Mouse (Mus musculus) lung, embryonic 16.5 days (tissue): ENCODE data around the gene Gm5773. TPM values are rescaled to one million over a fixed set of nuclear protein-coding genes. Genes with fewer than 3 reads are reported as not detected.
"Not testable (repeated sequence)": the region's sequence is repeated elsewhere in the genome, so short reads cannot be mapped to it uniquely, and the experiment has no call there.

Source experiments
- ATAC-seq: fragments of 200-750 bp; cut with Nextera tagmentation; 2 replicates; pipeline ENCODE4 v1.8.0; 2017; ENCODE audit warnings: low read depth, mild to moderate bottlenecking, moderate library complexity
- H3K27ac ChIP-seq: fragments of 300-500 bp; sonication (generic); 2 replicates; pipeline ENCODE4 v1.5.1; 2014; ENCODE audit warnings: mild to moderate bottlenecking, control low read depth, low read length
- H3K27me3 ChIP-seq: fragments of 300-500 bp; sonication (generic); 2 replicates; pipeline ENCODE4 v1.6.1; 2014; ENCODE audit warnings: low read depth, low read length, mixed read lengths; ENCODE audit not compliant: control insufficient read depth, insufficient read depth
- H3K36me3 ChIP-seq: fragments of 300-500 bp; sonication (generic); 2 replicates; pipeline ENCODE4 v1.6.1; 2014; ENCODE audit warnings: low read length; ENCODE audit not compliant: control insufficient read depth, insufficient read depth
- H3K4me1 ChIP-seq: fragments of 300-500 bp; sonication (generic); replicated peaks from 2 replicates; pipeline ENCODE4 v1.6.1; 2014; ENCODE audit warnings: low read length, mixed read lengths; ENCODE audit not compliant: control insufficient read depth, insufficient read depth
- H3K4me2 ChIP-seq: fragments of 300-500 bp; sonication (generic); 2 replicates; pipeline ENCODE4 v1.6.1; 2014; ENCODE audit warnings: low read depth, low read length, control low read depth
- H3K4me3 ChIP-seq: fragments of 300-500 bp; sonication (generic); 2 replicates; pipeline ENCODE4 v1.5.1; 2014; ENCODE audit warnings: mild to moderate bottlenecking, low read length, control low read depth
- H3K9ac ChIP-seq: fragments of 300-500 bp; sonication (generic); 2 replicates; pipeline ENCODE4 v1.6.1; 2014; ENCODE audit warnings: low read length, control low read depth
- H3K9me3 ChIP-seq: fragments of 300-500 bp; sonication (generic); 2 replicates; pipeline ENCODE4 v1.6.1; 2016; ENCODE audit warnings: low read length; ENCODE audit not compliant: control insufficient read depth
- WGBS: fragments of 180-500 bp; shearing (Covaris S2); extraction: QIAGEN DNeasy Blood & Tissue Kit; methylation state at CpG from one replicate; pipeline ENCODE4 v1.1.7; 2014; 5-methylcytosine and 5-hydroxymethylcytosine counted together
- polyA plus RNA-seq: library from polyadenylated mRNA; unstranded; fragments of >200 nt; fragmentation: Nextera tagmentation; extraction: Ambion mirVana; gene quantifications from 2 replicates; pipeline ENCODE4 v1.2.1, GENCODE M21; 2015

Gene Gm5773
- polyA plus RNA-seq = not detected in 2 replicates

DNA sequence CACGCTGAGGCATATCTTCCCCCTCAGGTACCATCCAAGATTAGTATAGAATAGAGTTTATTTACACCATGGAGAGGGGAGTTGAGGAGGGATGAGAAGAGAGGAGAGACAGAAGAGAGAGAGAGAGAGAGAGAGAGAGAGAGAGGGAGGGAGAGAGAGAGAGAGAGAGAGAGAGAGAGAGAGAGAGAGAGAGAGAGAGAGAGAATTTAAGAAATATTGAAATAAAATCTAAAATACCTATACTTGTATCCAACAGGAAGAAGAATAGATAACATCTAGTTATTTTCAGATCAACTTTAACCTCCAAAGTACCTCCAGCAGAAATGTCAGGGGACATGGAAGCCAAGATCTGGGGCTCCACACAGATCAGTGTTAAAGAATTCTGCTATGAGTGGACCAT, at the start of gene Gm5773:
Gm5773 (plus strand) TSS at position 301 of the 400 bp plus-strand sequence.
- WGBS = 71% methylated on average over 1 of the region's 1 CpGs
- not testable (repeated sequence) for H3K36me3 ChIP-seq, H3K27ac ChIP-seq, H3K9ac ChIP-seq, H3K4me1 ChIP-seq, H3K9me3 ChIP-seq, H3K4me3 ChIP-seq, ATAC-seq, H3K27me3 ChIP-seq, H3K4me2 ChIP-seq

DNA sequence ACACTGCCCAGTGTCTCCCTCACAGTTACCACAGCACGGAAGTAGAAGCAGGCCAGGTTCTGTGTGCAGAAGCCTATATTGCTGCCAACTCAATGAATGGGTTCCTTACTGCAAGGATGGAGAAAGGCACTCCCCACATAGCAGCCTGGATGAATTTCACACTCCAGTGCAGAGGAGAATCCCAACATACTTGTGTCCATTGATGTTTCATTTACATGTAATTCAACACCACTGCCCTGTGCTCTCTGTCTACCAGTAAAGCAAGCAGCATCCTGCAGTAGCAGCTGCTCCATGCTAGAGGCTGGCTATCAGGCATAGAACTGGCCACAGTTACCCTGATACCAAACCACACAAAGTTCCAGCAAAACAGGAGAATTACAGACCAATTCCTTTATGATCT, 27.3 kb upstream of the Gm5773 start:
- not testable (repeated sequence) for H3K4me2 ChIP-seq, H3K36me3 ChIP-seq, H3K9me3 ChIP-seq, H3K4me3 ChIP-seq, H3K27ac ChIP-seq, ATAC-seq, H3K4me1 ChIP-seq, H3K9ac ChIP-seq, H3K27me3 ChIP-seq
- 89% methylated on average over 1 of the region's 1 CpGs for WGBS

DNA sequence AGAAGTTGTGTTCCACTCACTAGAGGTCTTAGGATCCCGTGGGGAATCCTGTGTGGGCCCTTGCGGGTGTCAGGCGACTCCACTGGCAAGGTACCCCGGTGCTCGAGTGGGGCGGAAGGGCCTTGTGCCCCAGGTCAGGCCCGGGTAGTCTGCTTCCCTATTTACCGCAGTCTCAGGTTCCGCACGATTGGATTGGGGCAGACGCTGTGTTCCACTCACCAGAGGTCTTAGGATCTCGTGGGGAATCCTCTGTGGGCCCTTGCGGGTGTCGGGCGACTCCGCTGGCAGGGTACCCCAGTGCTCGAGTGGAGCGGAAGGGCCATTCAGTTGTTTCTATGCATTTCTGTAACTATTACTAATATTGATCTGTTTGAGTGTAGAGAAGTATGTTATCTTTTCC, 18.8 kb upstream of the Gm5773 start:
- WGBS = 94% methylated on average over 18 of the region's 18 CpGs
- not testable (repeated sequence) for H3K27me3 ChIP-seq, H3K27ac ChIP-seq, H3K4me1 ChIP-seq, H3K9ac ChIP-seq, H3K9me3 ChIP-seq, ATAC-seq, H3K4me2 ChIP-seq, H3K36me3 ChIP-seq, H3K4me3 ChIP-seq

DNA sequence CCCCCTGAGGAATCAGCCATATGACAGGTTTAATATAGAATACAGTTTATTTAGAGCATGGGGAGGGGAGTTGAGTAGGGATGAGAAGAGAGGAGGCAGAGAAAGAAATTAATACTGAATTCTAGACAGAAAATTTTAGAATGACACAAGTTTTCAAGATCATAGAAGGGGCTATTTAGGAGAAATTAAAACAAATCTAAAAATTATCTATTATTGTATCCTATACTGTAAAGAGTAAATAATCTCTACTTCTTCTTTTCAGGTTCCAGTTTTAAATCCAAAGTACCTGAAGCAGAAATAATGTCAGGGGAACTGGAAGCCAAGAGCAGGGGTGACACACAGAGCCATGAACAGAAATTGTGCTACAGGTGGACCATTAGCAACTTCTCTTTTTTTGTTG, 23.3 kb downstream of the Gm5773 start, which contains the start of gene Tdpoz4:
Tdpoz4 (plus strand) TSS at position 301 of the 400 bp plus-strand sequence.
- H3K9ac ChIP-seq, H3K36me3 ChIP-seq, H3K4me1 ChIP-seq, H3K27me3 ChIP-seq, H3K27ac ChIP-seq, H3K4me3 ChIP-seq, H3K9me3 ChIP-seq, H3K4me2 ChIP-seq, ATAC-seq: not testable (repeated sequence)

DNA sequence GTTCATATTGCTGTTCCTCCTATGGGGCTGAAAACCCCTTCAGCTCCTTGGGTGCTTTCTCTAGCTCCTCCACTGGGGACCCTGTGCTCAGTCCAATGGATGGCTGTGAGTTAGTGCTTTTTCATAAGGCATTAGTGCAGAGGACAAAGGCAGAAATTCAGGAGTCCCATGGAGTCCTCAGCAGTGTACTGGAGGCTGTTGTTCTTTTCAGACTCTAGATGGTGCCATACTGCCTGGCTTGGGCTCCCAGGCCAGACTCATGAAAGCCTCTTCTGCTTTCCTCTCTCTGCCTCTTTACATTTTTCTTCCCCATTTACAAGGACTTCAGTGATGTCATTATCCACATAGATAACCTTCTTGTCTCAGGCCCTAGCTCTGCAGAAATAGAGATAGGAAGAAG, 40.5 kb downstream of the Gm5773 start:
- H3K4me2 ChIP-seq, H3K27ac ChIP-seq, H3K9me3 ChIP-seq, ATAC-seq, H3K36me3 ChIP-seq, H3K27me3 ChIP-seq, H3K4me3 ChIP-seq, H3K4me1 ChIP-seq, H3K9ac ChIP-seq: not testable (repeated sequence)

Other genes starting within 250 kb of the Gm5773 start
- gene S100a10, start 217.9 kb upstream of the Gm5773 start, polyA plus RNA-seq = 320 and 322 TPM in 2 replicates
- not detected in 2 replicates for gene Tdpoz2, start 120.3 kb upstream of the Gm5773 start, polyA plus RNA-seq
- not detected in 2 replicates for gene Tdpoz1, start 96.7 kb upstream of the Gm5773 start, polyA plus RNA-seq
- gene Gm37596, start 79.9 kb upstream of the Gm5773 start, polyA plus RNA-seq = not detected in 2 replicates
- gene Tdpoz4, start 23.4 kb downstream of the Gm5773 start, polyA plus RNA-seq = not detected in 2 replicates
- not detected in 2 replicates for gene Tdpoz3, start 53.0 kb downstream of the Gm5773 start, polyA plus RNA-seq
- not detected in 2 replicates for gene Gm9117, start 170.5 kb downstream of the Gm5773 start, polyA plus RNA-seq
- not detected in 2 replicates for gene Tdpoz5, start 188.3 kb downstream of the Gm5773 start, polyA plus RNA-seq